Mouse (Mus musculus) cerebellum, adult 8-10 months (tissue): ENCODE results near the gene Hsf5.

Source experiments
- DNase-seq: peaks from one replicate; pipeline ENCODE4 v3.0.0; 2022

Gene Hsf5

GRCm38 (mm10) chr11:87616790-87617474 is at the start of gene Hsf5:
Gene Hsf5 (plus strand): TSS chr11:87617164.
- no peak for DNase-seq

DNA sequence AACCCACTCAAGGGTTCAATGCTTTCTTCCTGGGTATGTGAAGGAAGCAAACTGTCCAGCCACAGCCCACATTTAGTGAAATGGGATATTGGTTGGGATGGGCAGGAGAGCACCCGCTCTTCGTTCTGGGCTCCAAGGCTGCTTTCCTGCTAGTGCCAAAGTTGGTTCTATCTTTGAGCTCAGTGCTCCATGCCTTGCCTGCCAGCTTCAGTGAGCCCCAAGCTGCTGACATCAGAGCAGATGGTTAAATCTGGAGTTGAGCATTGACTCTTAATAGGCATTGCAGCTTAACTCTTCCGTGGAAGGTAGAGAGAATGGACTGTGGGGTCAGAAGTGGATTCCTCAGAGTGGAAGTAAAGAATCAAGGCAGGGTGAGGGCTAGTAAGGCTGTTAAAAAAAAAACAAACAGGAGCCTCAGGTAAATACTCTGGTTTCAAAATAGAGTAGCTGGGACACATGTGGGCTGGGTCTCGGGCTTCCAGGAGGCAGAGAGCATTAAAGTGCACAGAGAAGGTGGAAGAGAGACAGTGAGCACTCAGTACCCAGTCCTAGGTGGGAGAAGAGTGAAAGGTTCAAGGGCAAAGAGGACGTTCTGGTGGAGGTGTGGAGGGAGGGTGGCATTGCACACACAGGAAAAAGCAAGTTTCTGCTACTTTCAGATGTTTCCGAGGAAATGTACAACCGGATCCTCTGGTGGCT is 48.6 kb upstream of the Hsf5 start, which contains the start of gene Sept4:
TSS of gene Sept4 (plus strand) at position 649 of the 699 bp plus-strand sequence.
- no peak for DNase-seq

GRCm38 (mm10) chr11:87570743-87571142 is 46.2 kb upstream of the Hsf5 start:
- DNase-seq, result no peak

- DNase-seq, result no peak
Observed at GRCm38 (mm10) chr11:87571361-87571950, 45.5 kb upstream of the Hsf5 start.

- no peak for DNase-seq
Observed at GRCm38 (mm10) chr11:87573751-87574150, 43.2 kb upstream of the Hsf5 start.

- no peak for DNase-seq
Observed at GRCm38 (mm10) chr11:87574520-87575180, 42.3 kb upstream of the Hsf5 start.

GRCm38 (mm10) chr11:87577601-87578248 is 39.2 kb upstream of the Hsf5 start:
- DNase-seq, result no peak

GRCm38 (mm10) chr11:87578249-87578962 is 38.6 kb upstream of the Hsf5 start:
- DNase-seq, result peak; percentile 85

GRCm38 (mm10) chr11:87578963-87579601 is 37.9 kb upstream of the Hsf5 start:
- peak; percentile 64 for DNase-seq

DNA sequence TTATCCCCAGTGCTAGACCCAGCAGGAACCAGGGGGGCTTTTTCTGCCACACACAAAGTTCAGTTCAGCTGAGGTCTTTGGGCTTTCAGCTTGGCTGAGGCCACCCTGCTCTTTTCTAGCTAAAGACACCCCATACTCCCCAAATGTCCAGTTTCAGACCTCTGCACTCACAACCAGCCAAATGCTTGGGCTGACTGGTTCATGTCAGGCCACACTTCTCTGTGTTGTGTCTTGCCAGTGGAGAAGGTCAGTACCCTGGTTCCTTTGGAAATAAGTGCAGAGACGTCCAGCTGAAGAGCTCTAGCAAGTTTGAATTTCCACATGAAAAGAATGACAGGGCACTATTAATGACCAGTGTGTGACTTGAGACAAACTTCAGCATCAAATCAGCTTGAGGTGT is 37.3 kb upstream of the Hsf5 start:
- no peak for DNase-seq

DNA sequence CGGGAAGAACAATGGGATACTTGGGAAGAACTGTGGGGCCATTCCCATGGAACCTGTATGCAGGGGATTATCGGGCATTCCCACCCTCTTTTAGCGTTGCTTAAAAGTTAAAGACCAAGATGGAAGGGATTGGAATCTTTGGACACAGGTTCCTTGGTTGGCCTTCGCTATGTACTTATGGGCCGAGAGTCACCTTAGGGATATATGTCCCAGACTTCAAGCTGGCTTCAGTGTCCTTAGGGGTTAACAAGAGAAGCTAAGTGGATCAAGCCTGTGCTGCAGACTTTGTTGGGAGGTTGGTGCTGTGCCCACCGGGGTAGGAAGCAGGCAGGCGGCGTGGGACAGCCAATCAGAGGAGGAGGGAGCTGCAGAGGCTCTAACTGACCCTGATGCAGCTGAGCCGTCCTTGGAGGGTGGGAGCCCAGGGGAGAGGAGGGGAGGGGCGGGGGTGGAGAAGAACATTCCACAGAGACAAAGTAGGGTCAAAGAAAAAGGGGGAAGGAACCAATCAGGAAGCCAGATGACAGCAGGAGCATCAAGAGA is 36.4 kb upstream of the Hsf5 start:
- no peak for DNase-seq

DNA sequence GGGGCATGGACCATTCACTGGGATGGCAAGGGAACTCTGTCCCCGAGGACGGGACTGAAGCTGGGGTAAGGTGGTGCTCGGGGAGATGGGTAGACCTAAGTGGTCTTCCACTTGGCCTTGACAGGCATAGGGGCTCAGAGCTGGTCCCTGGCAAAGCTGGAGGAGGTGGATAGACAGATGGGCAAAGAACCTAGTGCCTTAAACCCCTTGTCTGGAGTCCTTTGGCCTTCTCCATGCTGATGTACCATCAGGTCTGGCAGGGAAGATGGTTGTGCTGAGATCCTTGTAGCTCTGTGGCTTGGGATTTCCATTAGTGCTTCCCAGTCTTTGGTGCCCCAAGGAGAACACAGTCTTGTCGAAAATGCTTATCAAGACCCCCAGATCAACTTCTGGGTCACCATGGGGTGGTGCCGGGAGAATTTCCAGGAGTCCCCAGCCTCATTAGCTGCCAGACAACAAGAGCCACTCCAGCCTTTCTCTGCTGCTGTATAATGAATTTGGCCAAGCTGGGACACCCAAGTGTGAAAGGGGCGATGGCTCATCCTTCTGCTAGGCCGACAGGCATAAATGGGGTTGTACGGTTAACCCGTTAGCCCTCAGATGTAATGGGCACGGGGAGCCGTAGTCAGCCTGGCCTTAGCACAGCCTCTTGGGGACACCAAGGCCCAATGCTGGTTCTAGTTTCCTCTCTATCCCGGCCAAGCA is 35.7 kb upstream of the Hsf5 start:
- no peak for DNase-seq

DNA sequence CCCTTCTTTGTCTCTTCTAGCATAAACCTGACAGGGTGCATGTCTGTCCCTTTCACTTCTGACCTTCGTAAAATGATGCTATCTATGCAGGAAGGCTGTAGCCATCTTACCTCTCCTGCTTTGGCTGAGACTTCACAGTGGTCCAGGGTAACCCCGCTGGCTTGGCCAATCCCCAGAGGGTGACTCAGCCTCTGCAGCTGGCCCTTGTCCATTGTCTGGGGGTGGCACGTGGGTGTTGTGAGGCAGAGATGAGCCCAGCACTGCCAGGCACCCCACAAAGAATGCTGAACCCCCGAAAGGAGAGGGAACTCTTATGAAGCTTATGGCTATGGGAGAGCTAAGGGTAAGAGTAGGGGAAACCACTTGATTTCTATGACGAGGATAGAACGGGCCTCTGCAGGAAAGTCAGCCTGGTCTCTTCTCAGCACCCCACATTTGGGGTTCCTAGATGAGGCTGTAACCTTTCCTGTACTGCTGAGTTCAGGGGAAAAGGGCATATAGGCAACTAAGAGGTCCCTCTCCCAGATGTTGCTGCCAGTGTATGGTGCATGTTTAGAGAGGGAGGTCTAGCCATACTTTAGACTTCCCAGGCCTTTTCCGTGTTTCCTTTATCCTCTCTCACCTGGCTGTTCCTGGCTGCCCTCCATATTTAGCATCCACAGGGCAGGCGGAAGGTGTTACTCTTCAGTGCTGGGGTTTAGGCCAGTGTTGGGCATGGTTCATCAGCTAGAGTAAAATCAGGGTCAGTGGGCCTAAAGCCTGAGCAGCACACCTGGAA is 34.8 kb upstream of the Hsf5 start:
- peak; percentile 60 for DNase-seq

GRCm38 (mm10) chr11:87583291-87584034 is 33.5 kb upstream of the Hsf5 start:
- no peak for DNase-seq

- no peak for DNase-seq
Observed at GRCm38 (mm10) chr11:87584711-87585505, 32.1 kb upstream of the Hsf5 start.

DNA sequence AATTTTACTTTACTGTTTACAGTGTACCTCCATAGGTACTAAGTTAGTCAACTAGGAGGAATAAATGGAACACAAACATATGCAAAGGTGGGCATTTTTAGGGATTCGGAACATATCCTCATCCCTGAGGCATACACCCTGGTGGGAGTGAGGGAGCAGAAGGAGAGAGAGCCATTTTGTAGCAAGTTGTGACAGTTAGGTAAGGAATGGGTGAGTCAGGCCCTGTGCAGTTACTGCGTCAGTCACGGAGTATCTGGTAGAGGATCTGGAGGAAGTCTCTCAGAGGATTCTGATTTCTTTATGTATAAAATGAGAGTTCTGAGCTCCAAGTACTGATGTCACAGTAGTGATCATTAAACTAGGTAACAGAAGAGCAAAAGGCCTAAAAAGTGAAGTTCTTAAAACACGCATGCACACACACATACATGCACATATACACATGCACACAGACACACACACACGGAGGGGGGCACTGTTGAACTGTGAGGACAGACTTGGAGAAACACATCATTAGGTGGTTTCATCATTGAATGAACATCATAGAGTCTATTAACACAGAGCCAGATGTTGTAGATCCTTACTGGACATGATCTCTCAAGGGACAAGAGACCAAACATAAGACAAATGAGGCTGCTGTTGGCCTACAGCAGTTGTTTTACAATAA is 29.6 kb upstream of the Hsf5 start:
- no peak for DNase-seq

DNA sequence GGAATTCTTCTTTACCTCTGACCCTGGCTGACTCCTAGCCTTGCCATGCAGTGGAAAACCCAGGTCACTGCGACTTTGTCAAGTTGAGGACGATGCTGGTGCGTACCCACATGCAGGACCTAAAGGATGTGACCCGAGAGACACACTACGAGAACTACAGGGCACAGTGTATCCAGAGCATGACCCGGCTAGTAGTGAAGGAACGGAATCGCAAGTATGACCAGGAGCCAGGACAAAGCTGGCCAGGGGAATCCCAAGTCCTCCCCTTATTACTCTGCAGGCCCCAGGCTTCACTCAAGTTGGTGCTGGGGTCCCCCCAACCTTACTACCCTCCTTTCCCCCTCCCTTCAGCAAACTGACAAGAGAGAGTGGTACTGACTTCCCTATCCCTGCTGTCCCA is 27.4 kb upstream of the Hsf5 start:
- no peak for DNase-seq
